Mouse (Mus musculus): ENCODE results near the gene Zfp217.

Gene Zfp217

DNA sequence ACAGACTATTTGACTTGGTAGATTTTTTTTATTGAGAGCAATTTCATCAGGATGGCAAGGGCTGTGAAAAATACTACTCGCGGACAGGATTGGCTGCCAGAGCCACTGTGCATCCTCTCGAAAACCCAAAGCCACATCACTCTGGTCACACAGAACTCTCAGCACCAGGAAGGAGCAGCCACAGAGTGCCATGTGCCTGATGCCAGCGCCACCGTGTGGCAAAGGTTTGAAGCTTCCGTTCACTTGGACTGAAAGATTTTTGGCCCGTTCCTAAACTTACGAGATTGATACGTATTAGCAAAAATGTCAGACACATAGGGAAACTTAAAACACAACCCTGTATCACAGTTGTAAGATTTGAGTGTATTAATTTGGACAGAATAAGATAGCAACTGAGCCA is 44.1 kb downstream of the Zfp217 start:
- DNase-seq (ENCODE audit: low read depth, low spot score) = peak; percentile 75

DNA sequence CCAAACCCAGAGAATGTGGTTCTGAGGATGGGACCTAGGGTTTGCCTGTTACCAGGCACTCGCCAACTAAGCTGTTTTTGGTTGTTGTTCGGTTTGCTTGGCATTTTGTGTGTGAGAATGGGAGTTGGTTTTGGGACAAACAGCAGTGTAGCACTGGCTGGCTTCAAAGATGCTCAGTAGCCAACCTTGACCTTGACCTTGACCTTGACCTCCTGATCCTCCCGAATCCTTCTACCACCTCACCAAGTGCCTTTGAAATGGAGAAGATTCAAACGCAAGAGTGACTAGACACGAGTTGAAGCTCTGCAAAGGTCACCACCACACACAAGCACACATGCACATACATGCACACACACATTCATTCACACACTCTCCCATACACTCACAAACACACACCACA is 44.6 kb downstream of the Zfp217 start:
- DNase-seq (ENCODE audit: low read depth, low spot score) = no peak

DNA sequence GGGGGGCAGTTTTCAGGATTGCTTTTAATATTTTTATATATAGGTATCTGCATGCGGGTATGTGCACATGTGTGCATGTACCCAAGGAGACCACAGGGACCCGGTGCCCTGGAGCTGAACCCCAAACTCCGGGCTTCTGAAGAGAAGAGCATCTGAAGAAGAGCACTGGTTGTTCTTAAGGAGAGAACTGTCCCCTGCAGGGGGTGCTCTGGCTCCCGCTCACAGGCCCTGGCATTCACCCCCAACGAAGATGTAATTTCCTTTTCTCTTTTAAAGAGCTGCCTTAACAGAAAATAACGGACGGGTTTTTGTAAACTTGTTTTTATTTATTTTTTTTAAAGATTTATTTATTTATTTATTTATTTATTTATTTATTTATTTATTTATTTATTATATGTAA is 46.0 kb downstream of the Zfp217 start:
- no peak for DNase-seq (ENCODE audit: low read depth, low spot score)

DNA sequence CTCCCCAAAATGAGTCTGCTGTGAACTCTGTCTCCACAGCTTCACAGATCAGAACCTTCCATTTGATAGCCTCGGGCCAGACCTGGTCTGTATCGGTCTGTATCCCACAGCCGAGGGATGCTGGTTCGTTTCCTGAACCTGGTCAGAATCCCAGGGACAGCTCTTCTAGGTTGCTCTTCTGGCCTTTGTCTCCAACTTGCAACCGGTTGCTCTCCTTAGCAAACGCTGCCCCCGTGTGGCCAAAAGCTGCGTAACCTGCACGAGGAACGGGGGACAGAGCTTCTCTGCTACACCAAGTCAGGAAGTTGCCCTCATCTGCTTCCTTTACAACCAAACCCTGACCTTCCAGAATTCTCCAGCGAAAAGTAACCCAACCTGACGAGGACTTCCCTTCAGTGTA is 46.8 kb downstream of the Zfp217 start:
- DNase-seq (ENCODE audit: low read depth, low spot score) = peak; percentile 79

DNA sequence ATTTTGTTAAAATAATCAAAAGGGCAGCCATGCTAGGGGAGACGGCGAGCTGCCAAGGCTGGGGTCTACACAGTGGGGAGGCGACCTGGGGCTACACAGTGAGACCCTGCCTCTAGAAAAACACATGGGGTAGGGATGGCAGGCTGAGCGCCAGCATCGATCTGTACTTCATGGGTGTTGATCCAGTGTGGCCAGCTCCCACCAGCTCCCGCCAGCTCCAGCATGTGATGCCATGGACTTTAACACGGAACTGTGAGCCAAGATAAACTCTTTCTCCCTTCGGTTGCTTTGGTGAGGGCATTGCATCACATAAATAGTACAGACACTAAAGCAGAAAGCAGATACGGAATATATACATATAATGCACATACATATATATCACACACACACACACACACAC is 53.0 kb downstream of the Zfp217 start:
- DNase-seq (ENCODE audit: low read depth, low spot score) = no peak

DNA sequence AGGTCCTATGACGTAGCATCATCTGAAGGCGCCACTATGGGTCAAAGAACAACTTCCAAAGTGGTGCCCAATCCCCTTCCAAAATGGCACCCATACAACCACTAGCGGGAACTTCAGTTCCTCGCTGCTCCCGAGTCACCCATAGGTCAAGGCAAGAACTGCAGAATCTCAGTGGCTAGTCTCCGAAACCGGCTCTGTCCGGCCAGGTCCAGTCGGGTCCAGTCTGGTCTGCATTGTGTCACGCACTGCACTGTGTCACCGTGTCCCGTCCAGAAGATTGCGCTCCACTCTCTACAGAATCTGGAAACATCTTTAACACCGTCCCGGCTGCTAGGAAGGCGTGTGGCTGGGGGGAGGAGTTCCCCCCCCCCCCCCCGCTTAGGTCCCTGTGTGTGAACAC is 53.7 kb downstream of the Zfp217 start:
- no peak for DNase-seq (ENCODE audit: low read depth, low spot score)

DNA sequence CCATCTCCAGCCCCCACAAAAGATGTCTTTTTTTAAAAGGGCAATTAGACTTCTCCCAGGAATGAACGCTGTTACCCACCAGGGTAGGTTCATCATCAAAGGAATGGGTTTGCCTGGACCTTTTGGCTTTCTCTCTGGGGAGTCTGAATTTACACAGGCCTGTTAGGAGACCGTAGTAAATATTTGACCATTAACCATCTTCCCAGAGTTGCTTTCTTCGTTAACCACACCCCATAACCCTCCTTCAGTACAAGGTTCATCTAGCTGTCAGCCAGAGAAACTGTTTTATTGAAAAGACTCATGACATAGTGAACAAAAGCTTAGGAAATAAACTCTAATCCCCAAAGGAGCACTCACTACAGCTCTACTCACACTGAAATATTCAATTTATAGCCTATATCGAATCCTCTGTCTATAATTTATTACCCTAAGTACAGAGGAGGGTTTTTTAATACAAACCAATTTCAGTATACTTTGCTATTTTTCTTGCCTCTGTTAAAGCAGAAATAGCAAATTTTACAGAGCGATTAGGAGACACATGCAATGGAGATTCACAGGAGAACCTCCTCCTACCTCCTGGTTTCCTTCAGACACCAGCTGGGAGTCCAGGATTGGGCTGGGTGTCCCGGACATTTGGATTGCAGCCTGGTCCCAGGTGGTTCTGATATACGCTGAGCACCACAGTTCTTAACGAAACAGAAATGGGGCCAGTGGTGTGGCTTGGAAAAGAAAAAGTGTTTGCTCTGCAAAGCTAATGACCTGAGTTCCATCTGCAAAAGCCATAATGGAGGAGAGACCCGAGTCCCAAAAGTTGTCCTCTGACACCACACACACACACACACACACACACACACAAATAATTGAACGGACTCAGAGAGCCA is 56.1 kb downstream of the Zfp217 start:
- DNase-seq (ENCODE audit: low read depth, low spot score) = no peak

DNA sequence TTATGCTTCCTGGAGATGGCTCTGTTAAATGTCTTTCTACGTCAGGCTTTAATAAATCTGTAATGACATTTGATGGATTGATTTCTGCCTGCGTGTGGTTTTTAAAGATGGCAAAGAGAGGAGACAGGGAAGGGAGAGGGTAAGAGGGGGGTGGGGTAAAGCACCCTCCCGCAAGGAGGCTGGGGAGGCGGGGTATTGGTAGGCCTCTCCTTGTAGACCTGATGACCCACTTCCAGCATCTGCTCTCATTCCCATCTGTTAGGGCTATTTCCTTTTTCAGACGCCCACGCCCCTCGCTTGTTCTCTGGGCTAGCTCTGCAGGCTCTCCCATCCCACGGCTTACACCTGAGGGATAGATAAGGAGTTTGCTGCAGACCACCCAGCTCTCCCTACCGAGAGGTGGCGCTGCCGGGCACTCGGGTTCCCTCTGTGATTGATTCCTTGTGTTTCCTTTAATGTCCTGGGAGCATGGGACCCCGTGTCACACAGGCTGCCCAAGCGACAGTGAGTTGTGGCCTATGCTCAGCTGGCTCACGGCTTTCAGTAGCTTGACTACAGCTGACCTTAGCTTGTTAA is 69.4 kb downstream of the Zfp217 start:
- no peak for DNase-seq (ENCODE audit: low read depth, low spot score)

DNA sequence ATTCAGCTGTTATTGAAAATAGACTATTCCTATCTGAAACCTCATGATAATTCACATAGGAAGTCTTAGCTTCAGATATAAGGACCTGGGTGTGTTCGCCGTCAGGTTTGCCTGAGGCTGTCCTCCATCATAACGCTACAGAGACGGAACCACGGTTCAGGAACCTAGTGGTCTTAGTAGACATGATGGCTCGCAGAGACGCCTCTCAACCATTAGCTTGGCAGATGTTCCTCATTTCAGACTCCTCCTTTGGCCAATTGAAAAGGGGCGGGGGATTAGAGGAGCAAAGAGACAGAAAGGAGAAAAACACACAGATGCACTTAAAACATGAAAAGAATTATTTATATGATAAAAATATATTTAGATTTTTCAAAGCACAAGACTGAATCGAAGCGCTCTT is 69.9 kb downstream of the Zfp217 start:
- DNase-seq (ENCODE audit: low read depth, low spot score) = no peak

DNA sequence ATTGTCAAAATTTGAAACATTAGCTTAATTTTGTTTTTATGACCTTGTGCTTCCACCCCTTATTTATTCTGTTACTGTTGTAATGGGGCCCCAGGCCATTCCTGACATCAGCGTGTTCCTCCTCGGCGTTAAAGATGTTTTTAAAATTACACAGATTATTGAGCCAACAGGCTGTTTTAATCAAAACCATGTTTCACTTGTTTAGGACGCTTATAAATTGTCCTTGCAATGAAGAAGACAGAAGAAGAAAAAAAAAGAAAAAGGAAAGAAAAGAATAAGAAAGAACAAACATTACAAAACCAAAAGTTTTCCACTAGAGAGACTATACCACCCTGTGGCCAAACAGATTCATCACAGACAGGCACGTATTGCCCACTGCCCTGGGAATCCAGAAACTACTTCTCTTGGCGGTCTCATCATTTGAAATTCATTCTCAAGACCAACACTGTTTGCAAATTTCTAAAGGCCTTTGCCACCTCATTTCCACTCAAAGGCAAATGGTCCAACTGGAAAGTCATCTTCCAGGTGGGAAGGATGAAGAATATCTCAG is 70.9 kb downstream of the Zfp217 start:
- no peak for DNase-seq (ENCODE audit: low read depth, low spot score)

DNA sequence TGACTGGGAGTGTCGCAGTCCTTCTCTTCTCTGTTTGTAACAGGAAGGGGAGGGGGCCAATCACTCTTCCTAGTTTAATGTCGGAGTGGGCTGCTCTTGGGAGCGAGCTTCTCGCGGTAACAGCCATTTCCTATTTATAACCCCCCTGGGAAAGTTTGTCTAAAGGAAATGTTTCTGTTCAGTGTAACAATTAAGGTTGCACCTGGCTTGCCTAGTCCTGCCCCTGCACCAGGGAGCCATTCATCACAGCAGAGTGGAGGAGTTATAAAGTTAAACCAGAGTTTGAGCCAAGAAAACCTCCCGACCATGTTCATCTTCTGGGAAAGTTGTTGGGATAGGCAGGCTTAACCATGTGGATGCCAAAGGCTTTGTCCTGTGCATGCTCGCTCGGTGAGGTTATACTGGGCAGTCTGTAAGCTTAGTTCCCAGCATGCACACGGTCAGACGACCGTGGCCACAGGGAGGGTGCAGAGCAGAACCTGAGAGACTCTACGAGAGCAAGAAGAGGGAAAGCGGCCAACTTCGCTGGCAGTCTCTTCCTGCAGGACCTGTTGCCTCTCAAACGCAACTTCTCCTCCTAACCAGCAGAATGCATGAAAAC is 77.2 kb downstream of the Zfp217 start:
- DNase-seq (ENCODE audit: low read depth, low spot score) = no peak

DNA sequence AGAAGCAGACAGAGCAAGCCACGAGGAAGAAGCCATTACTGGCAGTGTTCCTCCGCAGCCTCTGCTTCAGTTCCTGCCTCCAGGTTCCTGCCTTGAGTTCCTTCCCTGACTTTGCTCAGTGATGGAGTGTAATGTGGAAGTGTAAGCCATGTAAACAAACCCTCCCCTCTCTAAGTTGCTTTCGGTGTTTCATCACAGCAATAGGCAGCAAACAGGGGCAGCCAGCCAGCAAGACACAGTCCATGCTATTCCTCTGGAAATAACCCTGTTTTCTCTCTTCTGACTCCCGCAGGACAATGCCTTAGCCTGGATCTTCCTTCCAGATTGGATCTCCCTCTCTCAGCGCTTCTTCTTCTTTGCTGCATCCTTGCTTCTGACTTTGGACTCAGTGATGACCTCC is 77.9 kb downstream of the Zfp217 start:
- no peak for DNase-seq (ENCODE audit: low read depth, low spot score)

DNA sequence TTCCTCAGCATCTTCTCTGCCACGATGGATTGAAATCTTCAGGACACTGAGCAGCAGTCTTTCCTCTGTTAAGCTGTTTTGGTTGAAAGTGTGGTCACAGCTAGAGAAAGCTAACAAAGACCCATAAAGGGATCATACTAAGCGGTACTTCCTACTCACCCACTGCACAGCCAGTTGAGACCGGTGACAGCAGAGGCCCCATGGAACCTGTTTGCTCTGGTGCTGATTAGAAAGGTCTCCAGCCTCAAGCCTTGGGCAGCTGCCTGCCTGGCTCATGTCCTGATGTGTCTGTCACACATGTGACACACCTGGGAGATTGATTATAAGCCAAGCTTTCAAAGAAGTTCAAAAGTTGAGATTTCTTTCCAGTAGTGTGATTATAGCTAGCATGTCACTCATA is 85.5 kb downstream of the Zfp217 start:
- no peak for DNase-seq (ENCODE audit: low read depth, low spot score)

DNA sequence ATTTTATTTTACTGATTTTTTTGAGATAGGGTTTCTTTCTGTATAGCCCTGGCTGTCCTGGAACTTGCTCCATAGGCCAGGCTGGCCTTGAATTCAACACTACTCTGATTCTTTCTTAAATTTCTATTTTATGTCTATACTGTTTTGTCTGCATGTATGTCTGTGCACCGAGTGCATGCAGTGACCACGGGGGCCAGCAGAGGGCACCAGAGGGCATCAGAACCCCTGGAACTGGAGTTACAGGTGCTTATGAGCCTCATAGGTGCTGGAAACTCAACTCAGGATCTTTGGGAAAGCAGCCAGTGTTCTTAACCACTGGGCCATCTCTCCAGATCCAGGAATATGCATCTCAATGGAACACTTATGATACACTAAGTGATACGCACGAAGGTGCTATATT is 87.8 kb downstream of the Zfp217 start:
- DNase-seq (ENCODE audit: low read depth, low spot score) = peak; percentile 32

DNA sequence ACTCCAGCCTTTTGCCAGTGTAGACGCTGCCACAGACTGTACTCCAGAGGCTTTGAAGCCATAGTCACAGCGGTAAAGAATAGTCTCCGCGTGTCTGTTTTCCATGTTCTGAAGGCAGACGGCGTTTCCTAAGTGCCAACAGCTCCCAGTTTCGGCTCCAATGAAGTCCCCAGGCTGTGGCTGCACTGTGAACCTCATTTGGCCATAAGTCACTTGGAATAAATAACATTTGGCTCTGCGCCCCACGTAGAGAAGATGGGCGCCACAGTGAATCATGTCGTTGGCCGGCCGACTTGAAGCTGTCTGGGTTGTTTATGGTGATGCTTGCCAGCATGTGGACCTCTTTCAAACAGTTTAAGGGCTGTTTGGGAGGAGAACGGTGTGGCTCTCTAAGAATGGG is 89.1 kb downstream of the Zfp217 start:
- no peak for DNase-seq (ENCODE audit: low read depth, low spot score)

All from CD4-positive helper T cell, adult 2 months (primary cell).